Mouse (Mus musculus) bone marrow macrophage, adult 2 months (primary cell): Measurements from ENCODE around the gene Sec31a.

Source experiments
- CTCF ChIP-seq: IDR thresholded peaks from 2 replicates; pipeline ENCODE4 v1.5.1; 2012; ENCODE audit warnings: low read depth, mild to moderate bottlenecking, low read length, moderate library complexity
- POLR2A ChIP-seq: IDR thresholded peaks from 2 replicates; pipeline ENCODE4 v1.6.1; 2012; ENCODE audit warnings: mild to moderate bottlenecking, low read depth, low read length, borderline replicate concordance

GRCm38 (mm10) chr5:100459468-100459867, 43.4 kb upstream of the Sec31a start:
- TF ChIP-seq CTCF (no peak), POLR2A (no peak)
